Mouse (Mus musculus) erythroblast, adult 5-6 weeks (primary cell): Measurements from ENCODE around the gene Hoxb5. TPM values are rescaled to one million over a fixed set of nuclear protein-coding genes. Genes with fewer than 3 reads are reported as not detected.

Experiments used
- ATAC-seq: replicated peaks from 2 replicates; pipeline ENCODE4 v1.8.0; 2016; ENCODE audit warnings: moderate number of reproducible peaks, mild to moderate bottlenecking, moderate TSS enrichment, inconsistent platforms; ENCODE audit not compliant: poor library complexity, low FRiP score, severe bottlenecking
- total RNA-seq, 2 experiments: library from RNA; stranded (forward) in 1 of 2; stranded (reverse) in 1 of 2; fragments of 150-400 nt in 1 of 2; fragments of 200-764, 138-1000 nt in 1 of 2; gene quantifications; 2 replicates each; pipeline versions ENCODE4 v1.2.3 to v1.2.4; 2015 to 2017; ENCODE audit warnings: low replicate concordance in 2 of 2

The Hoxb5 gene
- total RNA-seq, 2 experiments from 2014 or later, result not detected

DNA sequence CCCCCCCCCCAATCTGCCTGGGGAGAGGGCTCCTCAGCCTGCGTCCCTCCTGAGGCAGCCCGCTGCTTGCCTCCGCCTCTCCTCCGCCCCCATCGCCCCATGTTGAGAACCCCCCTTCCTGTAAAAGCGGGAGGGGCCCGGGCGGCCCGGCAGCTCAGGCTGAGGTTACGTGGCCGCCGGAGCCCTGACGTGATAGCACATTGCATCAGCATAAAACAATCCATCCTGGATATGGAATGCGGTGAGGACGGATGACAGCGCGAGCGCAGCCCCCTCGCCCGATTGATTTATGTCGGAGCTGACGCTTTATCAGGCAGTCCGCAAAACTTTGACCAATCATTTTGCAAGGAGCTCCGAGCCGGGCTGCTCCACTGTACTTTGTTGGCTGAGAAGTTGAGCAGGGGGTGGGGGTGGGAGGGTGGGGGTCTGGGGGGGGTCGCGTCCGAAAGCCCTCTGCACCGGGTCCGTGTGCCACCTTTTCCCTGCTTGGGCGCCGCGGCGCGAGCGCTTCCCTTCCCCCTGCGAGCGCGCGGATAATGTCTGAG lies 32.1 kb upstream of the Hoxb5 start, which contains the start of gene Hoxb9:
TSS of gene Hoxb9 (plus strand) at position 462 of the 545 bp plus-strand sequence.
- ATAC-seq, result no peak

DNA sequence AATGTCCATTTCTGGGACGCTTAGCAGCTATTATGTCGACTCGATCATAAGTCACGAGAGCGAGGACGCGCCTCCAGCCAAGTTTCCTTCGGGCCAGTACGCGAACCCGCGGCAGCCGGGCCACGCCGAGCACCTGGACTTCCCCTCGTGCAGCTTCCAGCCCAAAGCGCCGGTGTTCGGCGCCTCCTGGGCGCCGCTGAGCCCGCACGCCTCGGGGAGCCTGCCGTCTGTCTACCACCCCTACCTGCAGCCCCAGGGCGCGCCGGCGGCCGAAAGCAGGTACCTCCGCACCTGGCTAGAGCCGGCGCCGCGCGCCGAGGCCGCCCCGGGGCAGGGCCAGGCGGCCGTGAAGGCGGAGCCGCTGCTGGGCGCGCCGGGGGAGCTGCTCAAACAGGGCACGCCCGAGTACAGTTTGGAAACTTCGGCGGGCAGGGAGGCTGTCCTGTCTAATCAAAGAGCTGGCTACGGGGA lies 31.6 kb upstream of the Hoxb5 start:
- no peak for ATAC-seq

DNA sequence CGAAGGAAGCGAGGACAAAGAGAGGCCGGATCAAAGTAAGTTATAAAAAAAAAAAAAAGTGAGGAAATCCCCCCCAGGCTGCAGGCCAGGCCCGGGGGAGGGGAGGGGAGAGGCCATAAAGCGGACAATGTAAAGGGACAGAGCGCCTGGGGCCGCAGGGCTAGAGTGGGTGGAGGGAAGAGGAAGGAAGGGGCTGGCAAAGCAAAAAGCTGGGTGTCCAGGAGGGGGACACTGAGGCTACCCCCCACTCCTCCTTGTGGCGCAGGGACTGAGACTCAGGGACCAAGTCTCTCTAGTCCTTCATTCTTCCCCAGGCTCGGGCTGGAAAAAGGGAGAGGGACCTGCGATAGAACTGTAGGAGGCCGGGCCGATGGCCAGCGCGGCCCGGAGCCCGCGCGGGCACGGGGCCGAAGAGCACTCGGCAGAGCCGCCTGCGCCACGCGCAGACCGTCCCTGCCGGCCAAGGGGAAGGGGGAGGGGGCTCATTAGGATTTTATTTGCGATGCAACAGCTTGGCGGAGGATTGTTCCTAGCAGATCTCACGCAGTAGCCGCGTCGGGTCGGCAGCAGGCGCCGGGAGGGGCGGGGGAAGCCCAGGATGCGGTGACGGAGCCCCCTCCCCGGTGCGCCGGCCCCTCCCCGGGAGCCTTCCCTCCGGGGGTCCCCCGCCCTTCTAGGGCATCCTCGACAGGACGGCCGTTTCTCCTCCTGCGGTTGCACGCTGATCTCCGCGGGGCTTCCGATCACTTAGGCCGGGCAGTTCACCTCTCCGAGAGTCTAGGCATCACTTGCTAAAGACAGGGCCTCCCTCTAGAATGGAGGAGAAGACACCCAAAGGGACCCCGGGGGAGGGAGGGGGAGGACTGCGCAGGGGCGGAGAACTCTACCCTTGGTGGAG lies 30.9 kb upstream of the Hoxb5 start:
- no peak for ATAC-seq

DNA sequence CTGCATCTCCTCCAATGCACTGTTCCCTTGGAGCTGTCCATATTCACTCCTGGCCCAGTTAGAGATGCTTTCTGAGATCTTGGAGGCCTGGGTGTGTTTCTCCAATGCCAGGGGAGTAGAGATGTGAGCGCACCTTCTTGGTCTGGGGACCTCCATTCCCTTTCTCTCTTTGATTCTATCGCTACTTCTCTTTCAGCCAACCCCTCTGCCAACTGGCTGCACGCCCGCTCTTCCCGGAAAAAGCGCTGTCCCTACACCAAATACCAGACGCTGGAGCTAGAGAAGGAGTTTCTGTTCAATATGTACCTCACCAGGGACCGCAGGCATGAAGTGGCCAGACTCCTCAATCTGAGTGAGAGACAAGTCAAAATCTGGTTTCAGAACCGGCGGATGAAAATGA lies 28.7 kb upstream of the Hoxb5 start:
- ATAC-seq, result no peak

DNA sequence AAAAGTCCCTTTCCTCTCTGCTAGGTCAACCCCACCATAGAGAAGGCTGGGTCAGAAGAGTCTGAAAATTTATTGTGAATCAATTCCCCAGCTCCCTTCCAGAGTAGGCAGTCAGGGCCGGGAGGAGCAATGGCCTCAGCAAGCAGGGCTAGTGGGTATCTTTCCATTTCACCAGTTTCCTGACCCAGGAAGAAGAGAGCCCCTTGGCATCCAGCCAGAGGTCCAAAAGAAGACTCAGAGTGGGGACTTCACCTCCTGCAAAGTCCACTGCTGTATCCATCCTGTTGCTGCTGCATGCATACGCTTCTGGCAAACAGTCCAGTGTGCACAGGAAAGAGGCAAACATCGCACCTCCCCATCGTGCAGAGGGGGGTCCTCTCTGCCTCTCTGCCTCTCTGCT lies 27.2 kb upstream of the Hoxb5 start:
- ATAC-seq, result no peak

DNA sequence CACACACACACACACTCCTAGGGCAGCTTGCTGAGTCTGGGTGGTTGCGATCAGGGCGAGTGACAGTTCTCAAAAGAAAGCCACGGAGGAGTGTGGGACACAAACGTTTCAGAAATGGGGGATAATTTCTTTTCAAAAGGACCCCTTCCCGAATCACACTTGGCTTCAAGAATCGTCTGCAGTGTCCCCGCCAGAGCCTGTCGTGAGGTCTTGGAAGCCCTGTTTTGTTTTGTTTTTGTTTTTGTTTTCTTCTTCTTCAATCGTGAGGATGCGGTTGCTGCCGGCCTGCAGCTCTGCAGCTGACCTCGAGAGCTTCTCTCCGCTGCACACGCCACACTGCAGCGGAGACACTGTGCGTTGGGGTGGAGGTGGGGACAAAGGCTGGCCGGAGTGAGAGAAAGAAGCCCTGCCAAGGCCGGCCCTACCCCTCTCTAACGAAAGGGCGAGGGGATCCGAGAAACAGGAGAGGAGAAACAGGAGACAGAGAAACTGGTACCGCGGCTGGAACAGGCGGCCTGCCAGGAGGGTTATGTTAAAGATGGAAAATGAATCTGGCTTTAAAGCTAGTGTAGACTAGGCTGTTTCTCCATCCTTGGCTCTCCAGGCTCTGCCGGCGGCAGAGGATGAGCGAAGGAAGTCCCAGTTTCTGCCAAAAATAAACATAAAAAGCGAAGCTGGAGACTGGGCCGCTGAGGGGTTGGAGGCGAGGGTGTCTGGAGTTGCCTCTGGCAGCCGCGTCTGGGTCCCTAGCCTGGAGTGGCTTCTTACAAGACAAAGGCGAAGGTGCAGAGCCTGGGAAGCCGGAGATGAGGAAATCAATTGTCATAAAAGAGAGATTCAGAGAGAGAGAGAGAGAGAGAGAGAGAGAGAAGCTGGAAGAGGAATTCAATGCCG lies 25.7 kb upstream of the Hoxb5 start:
- no peak for ATAC-seq

DNA sequence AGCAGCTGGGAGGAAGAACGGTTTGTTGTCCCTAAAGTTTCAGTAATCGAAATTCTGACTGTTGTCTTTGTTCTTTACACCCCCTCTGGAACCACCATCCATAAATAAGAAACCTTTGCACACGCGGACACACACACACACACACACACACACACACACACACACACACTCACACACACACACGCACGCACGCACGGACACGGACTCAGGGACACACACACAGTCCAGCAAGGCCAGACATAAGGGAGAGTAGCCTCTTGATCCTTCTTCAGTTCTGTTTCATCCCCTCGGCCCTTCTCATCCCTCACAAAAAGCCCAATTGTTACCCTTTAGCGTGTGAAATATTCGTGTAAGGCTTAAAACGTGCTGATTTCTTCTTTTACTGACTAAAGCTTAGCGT lies 24.8 kb upstream of the Hoxb5 start:
- no peak for ATAC-seq

DNA sequence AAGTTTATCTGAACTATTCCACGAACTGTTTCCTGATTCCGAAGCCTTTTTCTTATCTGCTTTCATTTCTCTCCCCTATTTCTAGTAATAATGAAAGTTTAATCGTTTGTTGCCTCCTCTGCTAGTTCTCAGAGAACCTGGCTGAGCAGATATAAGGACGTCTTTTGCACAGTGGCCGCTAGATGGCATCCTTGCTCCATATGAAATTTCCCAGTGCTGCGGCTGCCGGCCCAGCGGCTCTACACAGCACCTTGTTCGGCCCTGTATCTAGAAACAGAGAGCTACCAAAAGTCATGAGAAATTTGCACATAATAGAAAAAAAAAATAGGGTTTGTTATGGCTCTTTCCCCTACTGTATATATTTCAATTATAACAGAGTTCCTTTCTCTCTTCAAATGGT lies 24.4 kb upstream of the Hoxb5 start:
- ATAC-seq, result no peak

DNA sequence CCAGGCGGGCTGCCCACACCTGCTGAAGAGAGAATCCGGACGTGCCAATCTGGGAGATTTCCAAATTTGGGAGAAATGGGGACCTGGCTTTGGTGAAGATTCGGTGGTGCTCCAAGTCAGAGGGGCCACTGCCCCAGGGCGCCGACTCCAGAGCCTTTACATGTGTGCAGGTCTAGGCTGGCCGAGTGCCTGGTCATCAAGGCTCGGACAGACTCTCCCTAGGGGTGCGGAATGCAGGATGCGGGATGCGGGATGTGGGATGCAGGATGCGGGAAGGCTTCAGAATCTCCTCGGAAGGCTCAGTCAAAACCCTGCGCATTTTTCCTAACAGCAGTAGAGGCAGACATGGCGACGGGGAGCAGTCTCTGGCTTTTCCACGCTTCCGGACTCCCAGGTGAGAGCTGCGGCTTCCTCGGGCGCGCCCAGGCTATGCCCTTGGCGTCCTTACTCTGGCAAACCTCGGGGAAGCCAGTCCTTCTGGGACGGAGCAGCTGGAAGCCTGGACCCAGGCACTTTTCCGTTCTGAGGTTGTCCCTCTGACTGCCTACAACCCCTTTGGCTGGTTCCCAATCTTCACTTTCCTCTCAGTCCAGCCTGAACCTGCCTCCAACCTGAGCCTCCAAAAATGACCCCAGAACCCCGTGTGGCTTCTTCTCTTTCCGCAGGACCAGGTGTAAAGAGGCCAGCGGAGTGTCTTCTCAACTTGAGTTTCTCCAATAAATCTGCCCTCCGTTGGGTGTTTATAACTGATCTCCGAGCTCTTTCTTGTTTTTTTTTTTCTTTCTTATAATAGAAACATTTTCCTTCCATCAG lies 23.5 kb upstream of the Hoxb5 start:
- ATAC-seq, result no peak

DNA sequence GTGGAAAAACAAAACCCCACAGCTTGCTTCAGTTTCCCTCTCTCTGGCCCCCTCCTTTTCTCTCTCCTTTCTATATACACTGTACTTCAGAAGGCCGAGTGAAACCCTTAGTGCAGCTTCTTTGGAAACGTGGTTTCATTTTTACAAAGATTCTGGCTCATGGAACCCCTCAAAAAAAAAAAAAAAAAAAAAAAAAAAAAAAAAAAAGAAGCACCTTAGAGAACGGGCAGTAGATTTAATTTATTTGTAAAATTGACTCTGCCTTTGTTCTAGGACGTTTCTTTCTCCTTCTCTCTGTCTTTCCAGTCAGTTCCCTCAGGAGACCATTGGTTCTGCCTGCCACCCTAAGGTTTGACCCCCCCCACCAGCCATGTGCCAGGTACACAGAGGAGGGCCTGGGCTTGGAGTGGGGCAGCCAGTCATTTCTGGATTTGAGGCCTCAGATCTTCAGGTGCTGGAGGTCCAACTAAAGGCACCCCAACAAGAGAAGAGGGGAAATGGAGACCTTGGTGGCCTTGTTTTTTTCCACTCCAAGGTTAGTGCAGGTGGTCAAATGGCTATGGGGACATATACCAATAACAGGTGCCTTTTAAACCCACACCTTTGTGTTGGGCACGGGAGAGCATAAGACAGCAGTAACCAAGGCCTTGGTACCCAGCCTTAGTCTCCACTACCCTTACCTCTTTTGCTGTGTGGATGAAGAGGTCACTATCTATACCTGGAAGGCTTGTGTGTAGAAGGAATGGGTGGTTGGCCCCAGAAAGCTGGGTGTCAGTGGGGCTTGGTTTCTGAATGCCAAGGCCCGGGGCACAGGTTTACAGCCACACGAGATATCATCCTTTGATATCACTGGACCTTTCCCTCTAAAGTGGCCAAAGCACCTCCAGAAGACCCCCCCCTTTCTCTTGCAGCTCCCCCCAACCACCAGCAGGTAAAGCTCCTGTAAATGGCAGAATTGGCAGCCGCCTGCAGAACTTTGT lies 22.4 kb upstream of the Hoxb5 start:
- ATAC-seq, result no peak

DNA sequence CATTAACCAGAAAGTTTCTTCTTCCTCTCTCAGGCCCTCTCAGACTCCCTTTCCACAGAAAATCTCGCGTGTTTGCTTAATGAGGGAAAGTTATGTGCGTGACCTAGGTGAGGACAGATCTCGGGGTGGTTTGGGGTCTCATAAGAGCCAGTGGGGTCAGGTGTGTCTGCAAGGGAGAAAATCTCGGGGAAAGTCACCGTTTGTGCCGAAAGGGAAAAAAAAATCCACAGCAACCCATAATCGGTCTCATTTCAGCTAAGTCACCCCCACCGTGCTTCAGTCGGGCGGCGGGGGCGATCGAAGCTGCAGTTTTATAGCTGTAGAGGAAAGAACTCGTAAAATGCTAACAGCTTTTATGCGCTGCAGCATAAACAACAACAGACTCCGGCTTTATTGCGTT lies 21.7 kb upstream of the Hoxb5 start:
- no peak for ATAC-seq

DNA sequence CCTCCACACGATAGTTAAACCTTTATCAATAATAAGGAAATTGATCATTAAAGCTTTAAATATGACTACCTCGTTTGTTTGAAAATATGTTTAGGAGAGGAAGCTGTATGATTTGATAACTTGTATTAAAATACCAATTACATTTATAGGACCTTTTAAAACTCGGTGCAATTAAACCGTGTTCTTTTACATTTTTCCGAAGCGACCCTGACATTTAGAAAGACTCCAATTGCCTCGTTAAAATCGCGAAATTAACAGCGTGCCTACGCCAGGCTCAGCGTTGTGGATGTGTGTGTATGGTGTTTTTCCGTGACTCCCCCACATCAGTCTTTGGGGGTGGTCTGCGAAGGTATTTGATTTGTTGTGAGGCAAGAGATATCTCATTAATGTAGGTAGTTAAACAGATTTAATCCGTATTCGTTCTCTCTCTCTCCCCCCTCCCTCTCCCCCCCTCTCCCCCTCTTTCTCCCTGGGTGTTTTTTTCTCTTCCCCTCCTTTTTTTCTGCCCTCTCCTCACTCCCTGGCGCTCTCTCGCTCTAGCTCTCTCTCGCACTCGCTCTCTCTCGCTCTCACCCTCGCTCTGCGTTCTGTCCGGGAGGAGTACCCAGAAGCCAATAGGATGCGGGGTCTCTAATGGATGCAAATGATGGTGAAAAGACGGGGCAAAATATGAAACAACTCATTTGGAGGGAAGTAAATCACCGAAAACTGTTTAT lies 21.1 kb upstream of the Hoxb5 start, which contains the start of gene Hoxb8:
TSS of gene Hoxb8 (plus strand) at position 51 of the 716 bp plus-strand sequence.
- no peak for ATAC-seq

DNA sequence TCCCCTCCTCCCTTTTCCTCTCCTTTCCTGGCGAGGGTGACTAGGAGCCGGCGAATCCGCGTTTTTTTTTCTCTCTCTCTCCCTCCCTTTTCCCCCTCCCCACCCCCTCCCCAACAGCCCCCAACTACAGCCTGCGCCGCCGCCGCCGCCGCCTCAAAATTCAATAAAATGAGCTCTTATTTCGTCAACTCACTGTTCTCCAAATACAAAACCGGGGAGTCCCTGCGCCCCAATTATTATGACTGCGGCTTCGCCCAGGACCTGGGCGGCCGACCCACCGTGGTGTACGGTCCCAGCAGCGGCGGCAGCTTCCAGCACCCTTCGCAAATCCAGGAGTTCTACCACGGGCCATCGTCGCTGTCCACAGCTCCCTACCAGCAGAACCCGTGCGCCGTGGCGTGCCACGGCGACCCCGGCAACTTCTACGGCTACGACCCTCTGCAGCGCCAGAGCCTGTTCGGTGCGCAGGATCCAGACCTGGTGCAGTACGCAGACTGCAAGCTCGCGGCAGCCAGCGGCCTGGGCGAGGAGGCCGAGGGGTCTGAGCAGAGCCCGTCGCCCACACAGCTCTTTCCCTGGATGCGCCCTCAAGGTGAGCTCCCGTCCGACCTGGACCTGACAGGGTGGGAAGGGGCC lies 20.2 kb upstream of the Hoxb5 start:
- ATAC-seq, result no peak

DNA sequence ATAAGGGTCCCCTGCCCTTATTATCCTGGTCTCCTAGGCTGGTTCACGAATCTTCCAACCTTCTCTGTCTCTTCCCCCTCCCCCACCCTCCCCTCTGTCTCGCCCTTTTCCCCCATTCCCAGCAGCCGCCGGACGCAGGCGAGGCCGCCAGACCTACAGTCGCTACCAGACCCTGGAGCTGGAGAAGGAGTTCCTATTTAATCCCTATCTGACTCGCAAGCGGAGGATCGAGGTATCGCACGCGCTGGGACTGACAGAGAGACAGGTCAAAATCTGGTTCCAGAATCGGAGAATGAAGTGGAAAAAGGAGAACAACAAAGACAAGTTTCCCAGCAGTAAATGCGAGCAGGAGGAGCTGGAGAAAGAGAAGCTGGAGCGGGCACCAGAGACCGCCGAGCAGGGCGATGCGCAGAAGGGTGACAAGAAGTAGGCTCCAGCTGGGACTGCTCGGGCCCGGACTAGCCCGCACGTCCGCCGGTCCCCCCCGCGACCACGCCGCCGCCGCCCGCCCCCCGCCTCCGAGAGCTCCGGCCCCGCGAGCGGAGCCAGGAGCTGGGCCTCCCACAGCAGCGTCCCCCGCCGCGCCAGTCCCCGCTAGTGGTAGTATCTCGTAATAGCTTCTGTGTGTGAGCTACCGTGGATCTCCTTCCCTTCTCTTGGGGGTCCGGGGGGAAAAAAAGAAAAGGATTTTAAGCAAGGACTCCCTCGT lies 18.9 kb upstream of the Hoxb5 start:
- ATAC-seq, result no peak

DNA sequence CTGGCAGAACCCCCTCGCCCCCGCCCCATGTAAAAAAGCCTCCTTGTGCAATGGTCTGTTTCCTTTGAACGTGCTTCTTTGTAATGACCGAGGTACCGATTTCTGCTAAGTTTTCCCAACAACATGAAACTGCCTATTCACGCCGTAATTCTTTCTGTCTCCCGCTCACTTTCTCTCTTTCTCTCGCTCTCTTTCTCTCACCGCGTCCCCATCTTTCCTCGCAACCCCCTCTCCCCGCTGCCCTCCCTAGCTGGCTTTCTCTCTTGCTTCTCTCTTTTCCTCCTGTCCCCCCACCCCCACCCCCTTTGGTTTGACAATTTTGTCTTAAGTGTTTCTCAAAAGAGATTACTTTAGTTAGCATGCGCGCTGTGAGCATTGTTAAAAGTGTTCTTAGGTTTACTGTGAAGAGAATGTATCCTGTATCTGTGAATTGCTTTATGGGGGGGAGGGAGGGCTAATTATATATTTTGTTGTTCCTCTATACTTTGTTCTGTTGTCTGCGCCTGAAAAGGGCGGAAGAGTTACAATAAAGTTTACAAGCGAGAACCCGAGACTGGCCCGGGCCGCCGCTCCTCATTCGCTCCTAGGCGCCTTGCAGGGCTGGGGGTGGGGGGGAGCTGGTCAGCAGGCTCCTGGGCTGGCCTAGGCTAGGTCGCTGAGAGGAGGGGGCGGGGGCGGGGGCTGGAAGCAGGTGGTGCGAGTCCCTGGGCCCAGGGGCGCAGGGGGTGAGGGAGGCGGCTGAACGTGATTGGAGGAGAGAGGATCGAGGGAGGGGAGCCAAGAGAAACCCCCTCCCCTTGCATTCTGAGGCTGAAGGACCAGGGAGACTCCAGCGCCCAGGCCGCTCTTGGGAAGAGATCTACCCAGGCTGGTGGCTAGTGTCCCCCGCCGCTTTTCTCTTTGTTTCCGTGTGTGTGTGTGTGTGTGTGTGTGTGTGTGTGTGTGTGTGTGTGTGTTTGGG lies 18.1 kb upstream of the Hoxb5 start:
- ATAC-seq, result no peak
